Mouse (Mus musculus) stomach, embryonic 16.5 days (tissue): Measurements from ENCODE around the gene Gm6169. TPM values are rescaled to one million over a fixed set of nuclear protein-coding genes. Genes with fewer than 3 reads are reported as not detected.
"Not testable (repeated sequence)": the region's sequence is repeated elsewhere in the genome, so short reads cannot be mapped to it uniquely, and the experiment has no call there.

Experiments
- ATAC-seq: fragments of 200-750 bp; cut with Nextera tagmentation; 2 replicates; pipeline ENCODE4 v1.8.0; 2017; ENCODE audit warnings: moderate number of reproducible peaks, moderate TSS enrichment; ENCODE audit not compliant: insufficient read depth, low FRiP score
- H3K27ac ChIP-seq: fragments of 300-500 bp; sonication (generic); 2 replicates; pipeline ENCODE4 v1.5.1; 2014; ENCODE audit warnings: low read length
- H3K27me3 ChIP-seq: fragments of 300-500 bp; sonication (generic); 2 replicates; pipeline ENCODE4 v1.6.1; 2014; ENCODE audit warnings: low read length, control low read depth, mixed read lengths; ENCODE audit not compliant: control insufficient read depth, insufficient read depth
- H3K36me3 ChIP-seq: fragments of 300-500 bp; sonication (generic); 2 replicates; pipeline ENCODE4 v1.6.1; 2014; ENCODE audit warnings: low read length; ENCODE audit not compliant: control insufficient read depth, insufficient read depth
- H3K4me1 ChIP-seq: fragments of 300-500 bp; sonication (generic); 2 replicates; pipeline ENCODE4 v1.6.1; 2014; ENCODE audit warnings: low read length, control low read depth, mixed read lengths; ENCODE audit not compliant: control insufficient read depth, insufficient read depth
- H3K4me2 ChIP-seq: fragments of 300-500 bp; sonication (generic); 2 replicates; pipeline ENCODE4 v1.6.1; 2014; ENCODE audit warnings: low read depth, low read length, mixed read lengths
- H3K4me3 ChIP-seq: fragments of 300-500 bp; sonication (generic); replicated peaks from 2 replicates; pipeline ENCODE4 v1.5.1; 2014; ENCODE audit warnings: mild to moderate bottlenecking, low read length
- H3K9ac ChIP-seq: fragments of 300-500 bp; sonication (generic); 2 replicates; pipeline ENCODE4 v1.6.1; 2014; ENCODE audit warnings: low read length
- H3K9me3 ChIP-seq: fragments of 300-500 bp; sonication (generic); replicated peaks from 2 replicates; pipeline ENCODE4 v1.6.1; 2016; ENCODE audit warnings: low read length, control low read depth; ENCODE audit not compliant: control insufficient read depth
- WGBS: fragments of 180-500 bp; shearing (Covaris S2); extraction: QIAGEN DNeasy Blood & Tissue Kit; methylation state at CpG from one replicate; pipeline ENCODE4 v1.1.7; 2014; 5-methylcytosine and 5-hydroxymethylcytosine counted together
- polyA plus RNA-seq: library from polyadenylated mRNA; unstranded; fragments of >200 nt; fragmentation: Nextera tagmentation; extraction: Ambion mirVana; gene quantifications from 2 replicates; pipeline ENCODE4 v1.2.1, GENCODE M21; 2015

Gene Gm6169
- polyA plus RNA-seq, 1 experiment from 2014 or later = 4.6 TPM

DNA sequence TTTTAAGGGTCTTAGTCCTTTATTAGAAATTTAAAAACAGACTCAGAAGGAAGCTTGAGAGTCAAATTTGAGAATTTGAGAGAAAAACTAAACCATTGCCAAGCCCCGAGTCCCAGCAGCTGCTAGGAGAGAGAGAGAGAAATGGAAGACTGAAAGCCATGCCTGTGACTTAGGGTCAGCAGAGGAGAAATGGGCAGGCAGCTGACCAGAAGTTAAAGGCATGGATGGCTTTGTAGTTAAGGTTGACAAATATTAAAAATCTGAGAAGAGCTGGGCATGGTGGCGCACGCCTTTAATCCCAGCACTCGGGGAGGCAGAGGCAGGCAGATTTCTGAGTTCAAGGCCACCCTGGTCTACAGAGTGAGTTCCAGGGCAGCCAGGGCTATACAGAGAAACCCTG lies 8.7 kb upstream of the Gm6169 start:
- not testable (repeated sequence) for H3K4me3 ChIP-seq, H3K9me3 ChIP-seq, H3K4me2 ChIP-seq, H3K27me3 ChIP-seq, ATAC-seq, H3K9ac ChIP-seq, H3K27ac ChIP-seq, H3K4me1 ChIP-seq, H3K36me3 ChIP-seq
- 89% methylated on average over 4 of the region's 4 CpGs for WGBS

DNA sequence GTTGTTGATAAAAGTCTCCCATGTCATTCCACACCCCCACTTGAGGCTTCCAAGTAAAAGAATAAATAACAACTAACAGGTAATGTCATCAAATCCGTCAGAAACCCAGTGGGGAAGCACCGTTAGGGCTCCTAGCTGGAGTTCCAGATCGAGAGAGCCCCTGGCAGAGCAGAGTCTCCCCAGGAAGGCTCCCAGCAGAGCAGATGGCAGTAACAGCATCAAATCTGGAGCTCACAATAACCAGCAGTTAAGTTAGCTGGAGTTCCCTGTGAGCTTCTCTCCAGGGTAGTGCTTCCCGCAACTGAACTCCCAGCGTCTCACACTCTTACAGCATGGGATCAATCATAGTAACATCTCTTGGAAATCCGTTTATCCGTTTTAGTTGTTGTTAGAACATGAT lies 6.0 kb upstream of the Gm6169 start:
- H3K4me1 ChIP-seq = no peaks in the 10 kb centered on the region
- ATAC-seq = no peak
- H3K36me3 ChIP-seq = no peaks in the 10 kb centered on the region
- no peaks in the 10 kb centered on the region for H3K9me3 ChIP-seq
- 78% methylated on average over 7 of the region's 7 CpGs for WGBS
- H3K4me2 ChIP-seq = no peak overlapping the region
- no peak overlapping the region for H3K9ac ChIP-seq
- H3K4me3 ChIP-seq = no peak overlapping the region
- H3K27ac ChIP-seq = no peak overlapping the region
- H3K27me3 ChIP-seq = no peaks in the 10 kb centered on the region

DNA sequence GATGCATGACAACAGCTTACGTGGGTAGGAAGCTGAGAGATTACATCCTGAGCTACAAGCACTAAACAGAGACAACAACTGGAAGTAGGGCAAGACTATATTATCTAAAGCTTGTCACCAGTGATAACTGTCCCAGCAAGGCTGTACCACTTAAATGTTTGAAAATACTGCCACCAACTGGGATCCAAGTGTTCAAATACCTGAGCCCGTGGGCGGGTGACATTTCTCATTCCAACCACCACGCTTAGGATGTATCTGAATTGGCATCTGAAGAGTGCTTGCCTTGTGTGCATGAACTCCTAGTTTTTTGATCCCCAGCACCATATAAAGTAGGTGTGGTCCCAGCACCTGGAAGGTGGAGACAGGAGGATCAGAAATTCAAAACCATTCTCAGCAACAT lies 3.3 kb downstream of the Gm6169 start:
- Histone ChIP-seq H3K4me2 (no peak overlapping the region), H3K4me1 (no peaks in the 10 kb centered on the region), H3K36me3 (no peaks in the 10 kb centered on the region), H3K27ac (no peak overlapping the region), H3K4me3 (no peak overlapping the region), H3K9ac (no peak overlapping the region), H3K27me3 (no peaks in the 10 kb centered on the region), H3K9me3 (no peaks in the 10 kb centered on the region)
- WGBS = 77% methylated on average over 4 of the region's 4 CpGs
- ATAC-seq = no peak

DNA sequence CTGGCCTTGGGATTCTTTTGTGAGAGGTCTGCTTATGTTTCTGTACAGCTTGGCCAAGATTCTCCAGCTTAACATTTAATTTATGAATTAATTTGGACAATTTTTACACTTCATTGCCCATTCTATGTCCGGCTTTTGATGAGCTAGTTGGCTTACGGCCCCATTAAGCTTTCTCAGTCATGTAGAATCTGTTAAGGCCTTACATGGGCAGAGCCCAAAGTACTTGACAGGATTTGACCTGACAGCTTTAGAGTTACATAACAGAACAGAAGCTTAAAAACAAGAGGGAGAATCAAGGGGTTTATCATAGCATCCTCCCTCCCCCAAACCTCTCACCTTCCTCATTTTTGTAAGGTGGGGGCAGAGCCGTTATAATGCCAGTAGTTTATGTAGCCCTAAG lies 10.9 kb downstream of the Gm6169 start:
- Histone ChIP-seq H3K9me3 (no peaks in the 10 kb centered on the region), H3K4me3 (no peak overlapping the region), H3K36me3 (no peaks in the 10 kb centered on the region), H3K27me3 (no peaks in the 10 kb centered on the region), H3K4me1 (no peaks in the 10 kb centered on the region), H3K4me2 (no peak overlapping the region), H3K27ac (no peak overlapping the region), H3K9ac (no peak overlapping the region)
- 90% methylated on average over 3 of the region's 3 CpGs for WGBS
- no peak for ATAC-seq

DNA sequence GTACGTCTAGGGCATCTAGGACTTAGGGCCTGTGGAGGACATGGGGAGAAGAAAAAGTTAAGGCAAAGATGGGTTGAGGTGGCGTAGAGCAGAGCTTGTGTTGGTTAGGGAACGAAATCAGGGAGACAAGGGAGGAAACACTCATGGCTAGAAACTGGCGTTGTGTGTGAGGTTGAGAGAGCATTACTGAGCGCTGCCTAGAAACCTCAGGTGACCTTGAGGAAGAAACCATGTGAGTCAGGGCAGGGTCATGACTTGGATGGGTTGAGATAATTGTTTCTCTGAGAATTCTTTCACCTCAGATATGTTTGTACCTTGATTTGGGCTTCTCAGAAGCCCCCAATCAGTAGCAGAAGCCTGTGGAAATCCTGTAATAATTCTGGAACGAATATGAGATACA lies 11.6 kb downstream of the Gm6169 start:
- Histone ChIP-seq H3K4me2 (no peak overlapping the region), H3K27ac (no peak overlapping the region), H3K36me3 (no peaks in the 10 kb centered on the region), H3K4me3 (no peak overlapping the region), H3K9ac (no peak overlapping the region), H3K9me3 (no peaks in the 10 kb centered on the region), H3K4me1 (no peaks in the 10 kb centered on the region), H3K27me3 (no peaks in the 10 kb centered on the region)
- WGBS = 89% methylated on average over 6 of the region's 6 CpGs
- ATAC-seq = no peak

DNA sequence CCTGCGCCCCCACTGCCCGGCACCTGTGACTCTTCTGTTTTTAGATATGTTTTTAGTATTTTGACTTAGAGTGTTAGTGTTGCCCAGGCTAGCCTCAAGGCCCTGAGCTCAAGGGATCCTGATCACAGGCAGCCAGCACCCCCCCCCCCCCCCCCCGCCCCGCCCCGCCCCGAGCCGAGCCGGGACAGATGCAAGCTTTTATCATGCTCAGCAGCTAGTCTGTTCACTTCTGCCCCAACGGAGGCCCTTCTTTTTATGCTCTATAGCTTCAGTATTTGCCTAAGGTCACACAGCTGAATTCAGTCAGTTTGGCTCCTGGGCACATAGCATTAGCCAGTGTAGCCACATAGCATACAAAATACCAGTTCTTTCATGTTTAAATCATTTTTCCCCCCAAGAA lies 12.7 kb downstream of the Gm6169 start:
- Histone ChIP-seq H3K9me3 (no peaks in the 10 kb centered on the region), H3K4me1 (no peaks in the 10 kb centered on the region), H3K9ac (no peak overlapping the region), H3K27me3 (no peaks in the 10 kb centered on the region), H3K36me3 (no peaks in the 10 kb centered on the region), H3K4me3 (no peak overlapping the region), H3K4me2 (no peak overlapping the region), H3K27ac (no peak overlapping the region)
- WGBS = 57% methylated on average over 7 of the region's 9 CpGs
- ATAC-seq = no peak

DNA sequence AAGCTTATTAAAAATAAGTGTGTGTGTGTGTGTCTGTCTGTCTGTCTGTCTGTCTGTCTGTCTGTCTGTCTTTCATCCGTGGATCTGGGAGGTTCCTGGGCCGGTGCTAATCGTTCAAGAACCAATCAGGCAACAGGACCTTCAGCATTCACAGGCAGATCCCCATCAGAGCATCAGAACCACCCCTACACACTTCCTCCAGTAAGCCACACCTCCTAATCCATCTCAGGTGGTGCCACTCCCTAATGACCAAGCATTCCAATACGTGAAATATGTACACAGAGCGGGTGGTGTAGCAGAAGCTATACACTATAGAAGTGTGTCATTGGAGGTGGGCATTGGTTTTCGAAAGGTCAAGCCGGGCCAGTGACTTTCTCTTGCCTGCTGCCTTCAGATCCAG lies 16.6 kb downstream of the Gm6169 start:
- H3K27ac ChIP-seq = no peak overlapping the region
- no peaks in the 10 kb centered on the region for H3K9me3 ChIP-seq
- WGBS = 75% methylated on average over 7 of the region's 7 CpGs
- no peak overlapping the region for H3K4me2 ChIP-seq
- no peaks in the 10 kb centered on the region for H3K36me3 ChIP-seq
- no peaks in the 10 kb centered on the region for H3K4me1 ChIP-seq
- no peak overlapping the region for H3K4me3 ChIP-seq
- no peak overlapping the region for H3K9ac ChIP-seq
- H3K27me3 ChIP-seq = no peaks in the 10 kb centered on the region
- no peak for ATAC-seq

DNA sequence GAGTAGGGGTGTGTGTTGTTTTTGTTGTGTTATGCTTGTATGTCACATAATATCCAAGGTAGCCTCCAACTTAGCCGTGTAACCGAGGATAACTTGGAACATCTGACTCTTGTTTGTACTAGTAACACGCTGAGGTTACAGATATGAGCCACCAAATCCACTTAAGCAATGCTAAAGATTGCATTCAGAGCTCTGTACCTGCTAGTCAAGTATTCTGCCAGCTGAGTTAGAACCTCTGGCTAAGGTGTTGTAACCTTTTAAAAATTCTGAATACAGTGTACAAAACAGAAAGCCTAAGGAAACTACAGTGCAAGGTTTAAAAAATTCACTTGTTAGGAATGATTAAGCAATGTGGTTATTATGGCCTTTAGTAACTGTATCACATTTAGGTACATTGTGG lies 18.4 kb downstream of the Gm6169 start:
- WGBS = 88% methylated on average over 3 of the region's 3 CpGs
- Histone ChIP-seq H3K4me3 (no peak overlapping the region), H3K4me2 (no peak overlapping the region), H3K9me3 (no peaks in the 10 kb centered on the region), H3K4me1 (no peaks in the 10 kb centered on the region), H3K27ac (no peak overlapping the region), H3K36me3 (no peaks in the 10 kb centered on the region), H3K27me3 (no peaks in the 10 kb centered on the region), H3K9ac (no peak overlapping the region)
- ATAC-seq = no peak

DNA sequence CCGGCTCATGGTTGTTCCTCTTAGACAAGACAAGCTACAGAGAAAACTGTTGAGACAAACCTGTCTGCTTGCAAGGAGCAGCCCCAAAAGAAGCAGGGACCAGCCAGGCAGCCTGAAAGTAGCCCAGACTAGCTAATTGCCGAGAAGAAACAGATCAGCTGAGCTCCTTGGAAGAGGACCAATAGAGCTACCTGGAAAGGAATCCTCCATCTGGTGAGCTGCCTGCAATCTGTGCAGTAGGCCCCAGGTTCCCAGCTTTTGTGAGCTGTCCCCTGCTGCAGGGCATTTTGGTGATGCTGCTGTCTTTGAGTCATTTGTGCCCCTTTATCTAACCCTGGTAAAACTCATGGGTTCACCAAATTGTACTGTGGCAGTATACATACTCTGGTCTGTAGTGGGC lies 18.8 kb downstream of the Gm6169 start:
- Histone ChIP-seq H3K9ac (no peak overlapping the region), H3K27ac (no peak overlapping the region), H3K4me1 (no peaks in the 10 kb centered on the region), H3K36me3 (no peaks in the 10 kb centered on the region), H3K4me2 (no peak overlapping the region), H3K4me3 (no peak overlapping the region), H3K9me3 (no peaks in the 10 kb centered on the region), H3K27me3 (no peaks in the 10 kb centered on the region)
- no peak for ATAC-seq
- WGBS = 70% methylated on average over 2 of the region's 2 CpGs

DNA sequence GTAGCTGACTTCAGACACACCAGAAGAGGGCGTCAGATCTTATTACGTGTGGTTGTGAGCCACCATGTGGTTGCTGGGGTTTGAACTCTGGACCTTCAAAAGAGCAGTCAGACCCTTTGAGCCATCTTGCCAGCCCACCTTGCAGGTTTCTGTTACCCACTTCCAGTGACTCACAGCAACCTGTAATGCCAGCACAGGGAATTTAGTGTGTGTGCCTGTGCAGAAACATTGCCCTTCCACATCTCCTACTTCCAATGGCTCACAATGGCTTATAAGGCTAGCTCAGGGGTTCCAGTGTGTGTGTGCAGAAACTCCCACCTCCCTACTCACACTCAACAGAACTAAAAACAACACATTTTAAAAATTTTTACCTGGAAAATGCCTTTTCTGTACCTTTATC lies 21.5 kb downstream of the Gm6169 start:
- H3K27ac ChIP-seq = no peak overlapping the region
- H3K4me3 ChIP-seq = no peak overlapping the region
- 87% methylated on average over 2 of the region's 2 CpGs for WGBS
- H3K9ac ChIP-seq = no peak overlapping the region
- H3K27me3 ChIP-seq = no peaks in the 10 kb centered on the region; the same call in none of the 2 replicates
- no peaks in the 10 kb centered on the region for H3K36me3 ChIP-seq
- ATAC-seq = no peak
- H3K9me3 ChIP-seq = no peaks in the 10 kb centered on the region
- H3K4me1 ChIP-seq = no peaks in the 10 kb centered on the region
- no peak overlapping the region for H3K4me2 ChIP-seq
